Mouse (Mus musculus): ENCODE results near the gene Prnp. TPM values are rescaled to one million over a fixed set of nuclear protein-coding genes. Genes with fewer than 3 reads are reported as not detected.

The Prnp gene
- polyA plus RNA-seq, 1 experiment from 2014 or later = 73.8 TPM

GRCm38 (mm10) chr2:131939404-131940111 lies 29.8 kb downstream of the Prnp start:
- Histone ChIP-seq H3K27ac (no peak overlapping the region), H3K36me3 (no peaks in the 10 kb centered on the region), H3K9me3 (no peaks in the 10 kb centered on the region), H3K9ac (no peak overlapping the region), H3K4me3 (replicated peaks) (no peak overlapping the region), H3K4me2 (no peak overlapping the region), H3K4me1 (no peaks in the 10 kb centered on the region), H3K27me3 (replicated peaks) (no peaks in the 10 kb centered on the region)
- ATAC-seq (ENCODE audit: insufficient read depth, low FRiP score, low read depth) = no peak
- 40% methylated on average over 8 of the region's 8 CpGs for WGBS

GRCm38 (mm10) chr2:131940506-131940905 lies 30.8 kb downstream of the Prnp start:
- ATAC-seq (ENCODE audit: insufficient read depth, low FRiP score, low read depth) = no peak
- Histone ChIP-seq H3K27me3 (replicated peaks) (no peaks in the 10 kb centered on the region), H3K36me3 (no peaks in the 10 kb centered on the region), H3K27ac (no peak overlapping the region), H3K4me2 (no peak overlapping the region), H3K9me3 (no peaks in the 10 kb centered on the region), H3K4me3 (replicated peaks) (no peak overlapping the region), H3K4me1 (no peaks in the 10 kb centered on the region), H3K9ac (no peak overlapping the region)
- WGBS = 61% methylated on average over 3 of the region's 3 CpGs

- no peaks in the 10 kb centered on the region for H3K27me3 ChIP-seq (replicated peaks)
- no peak overlapping the region for H3K4me3 ChIP-seq (replicated peaks)
- no peaks in the 10 kb centered on the region for H3K9me3 ChIP-seq
- no peak overlapping the region for H3K4me2 ChIP-seq
- no peak overlapping the region for H3K9ac ChIP-seq
- H3K4me1 ChIP-seq = no peaks in the 10 kb centered on the region
- ATAC-seq (ENCODE audit: insufficient read depth, low FRiP score, low read depth) = no peak
- WGBS = 81% methylated on average over 6 of the region's 6 CpGs
- no peak overlapping the region for H3K27ac ChIP-seq
- H3K36me3 ChIP-seq = no peaks in the 10 kb centered on the region
Observed at GRCm38 (mm10) chr2:131941501-131941900, 31.8 kb downstream of the Prnp start.

GRCm38 (mm10) chr2:131944370-131944769 lies 34.6 kb downstream of the Prnp start:
- no peaks in the 10 kb centered on the region for H3K4me1 ChIP-seq
- H3K27me3 ChIP-seq (replicated peaks) = no peaks in the 10 kb centered on the region
- H3K27ac ChIP-seq = no peak overlapping the region
- WGBS = 33% methylated on average over 1 of the region's 1 CpGs
- no peak for ATAC-seq (ENCODE audit: insufficient read depth, low FRiP score, low read depth)
- H3K4me2 ChIP-seq = no peak overlapping the region
- no peak overlapping the region for H3K9ac ChIP-seq
- no peak overlapping the region for H3K4me3 ChIP-seq (replicated peaks)
- H3K36me3 ChIP-seq = no peaks in the 10 kb centered on the region
- H3K9me3 ChIP-seq = no peaks in the 10 kb centered on the region

DNA sequence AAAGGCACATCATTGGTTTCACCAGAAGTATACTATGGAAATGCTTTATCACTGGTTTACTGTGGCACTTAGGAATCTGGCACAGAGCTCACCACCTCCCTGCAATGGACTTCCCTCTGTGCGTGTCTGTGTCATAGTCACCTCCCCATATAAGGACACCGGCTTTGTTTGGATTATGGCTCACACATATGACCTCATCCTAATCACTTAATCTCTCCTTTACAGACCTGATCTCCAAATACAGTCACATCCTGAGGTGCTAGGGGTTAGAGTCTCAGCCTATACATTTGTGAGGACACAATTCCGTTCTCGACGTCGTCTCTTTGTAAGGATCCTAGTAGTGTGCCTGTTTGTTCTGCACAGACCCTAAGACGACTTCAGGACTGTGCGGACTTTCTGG lies 35.5 kb downstream of the Prnp start:
- WGBS = 62% methylated on average over 8 of the region's 8 CpGs
- H3K4me2 ChIP-seq = no peak overlapping the region
- H3K4me1 ChIP-seq = no peaks in the 10 kb centered on the region
- H3K4me3 ChIP-seq (replicated peaks) = no peak overlapping the region
- no peak overlapping the region for H3K9ac ChIP-seq
- ATAC-seq (ENCODE audit: insufficient read depth, low FRiP score, low read depth) = no peak
- H3K36me3 ChIP-seq = no peaks in the 10 kb centered on the region
- H3K27ac ChIP-seq = no peak overlapping the region
- no peaks in the 10 kb centered on the region for H3K9me3 ChIP-seq
- H3K27me3 ChIP-seq (replicated peaks) = no peaks in the 10 kb centered on the region

GRCm38 (mm10) chr2:131945765-131946164 lies 36.0 kb downstream of the Prnp start:
- Histone ChIP-seq H3K4me1 (no peaks in the 10 kb centered on the region), H3K9me3 (no peaks in the 10 kb centered on the region), H3K27me3 (replicated peaks) (no peaks in the 10 kb centered on the region), H3K9ac (no peak overlapping the region), H3K4me2 (no peak overlapping the region), H3K4me3 (replicated peaks) (no peak overlapping the region), H3K27ac (no peak overlapping the region), H3K36me3 (no peaks in the 10 kb centered on the region)
- 85% methylated on average over 6 of the region's 6 CpGs for WGBS
- no peak for ATAC-seq (ENCODE audit: insufficient read depth, low FRiP score, low read depth)

GRCm38 (mm10) chr2:131946351-131946750 lies 36.6 kb downstream of the Prnp start:
- Histone ChIP-seq H3K9me3 (no peaks in the 10 kb centered on the region), H3K4me2 (no peak overlapping the region), H3K27me3 (replicated peaks) (no peaks in the 10 kb centered on the region), H3K27ac (no peak overlapping the region), H3K36me3 (no peaks in the 10 kb centered on the region), H3K9ac (no peak overlapping the region), H3K4me3 (replicated peaks) (no peak overlapping the region), H3K4me1 (no peaks in the 10 kb centered on the region)
- WGBS = 81% methylated on average over 16 of the region's 16 CpGs
- no peak for ATAC-seq (ENCODE audit: insufficient read depth, low FRiP score, low read depth)

GRCm38 (mm10) chr2:131948156-131948555 lies 38.4 kb downstream of the Prnp start:
- peaks cover 5% of the 10 kb centered on the region; the same call in 1 of the 2 replicates for H3K4me1 ChIP-seq
- H3K36me3 ChIP-seq = no peaks in the 10 kb centered on the region
- H3K9me3 ChIP-seq = no peaks in the 10 kb centered on the region
- H3K4me3 ChIP-seq (replicated peaks) = no peak overlapping the region
- no peak overlapping the region for H3K27ac ChIP-seq
- H3K27me3 ChIP-seq (replicated peaks) = peaks cover 17% of the 10 kb centered on the region
- no peak for ATAC-seq (ENCODE audit: insufficient read depth, low FRiP score, low read depth)
- H3K4me2 ChIP-seq = no peak overlapping the region
- H3K9ac ChIP-seq = no peak overlapping the region
- 83% methylated on average over 3 of the region's 3 CpGs for whole genome bisulfite sequencing

DNA sequence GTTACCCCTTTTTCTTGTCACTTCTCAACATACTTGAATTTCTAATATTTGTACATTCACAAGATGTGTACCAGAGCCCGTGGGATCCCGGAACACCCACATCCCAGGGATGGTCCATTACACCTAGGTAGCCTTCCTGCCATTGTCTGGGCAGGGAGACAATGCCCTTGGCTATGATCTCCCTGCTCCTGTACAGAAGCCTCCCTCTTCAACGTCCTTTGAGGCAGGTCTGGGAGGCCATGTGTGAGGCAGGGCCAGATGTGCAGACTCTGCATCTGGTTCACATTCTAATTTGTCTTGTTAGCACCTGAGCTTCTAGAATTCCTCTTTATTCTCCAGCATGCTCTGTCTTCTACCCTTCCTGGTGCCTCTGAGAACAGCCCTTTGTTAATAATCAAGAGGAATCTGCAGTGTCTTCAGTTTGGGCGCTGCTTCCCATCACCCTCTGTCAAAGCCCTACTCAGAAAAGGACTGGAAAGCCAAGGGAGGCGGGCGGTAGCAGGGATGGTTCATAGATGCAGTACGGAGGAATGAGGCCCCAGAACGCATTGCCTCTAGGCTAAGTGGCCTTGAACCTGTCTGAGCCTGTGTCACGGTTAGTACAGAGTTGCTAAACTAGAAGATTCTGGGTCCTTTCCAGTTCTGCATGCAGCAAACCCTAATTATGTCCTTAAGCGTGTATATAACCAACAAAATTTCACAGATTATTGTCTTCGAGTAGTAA lies 39.4 kb downstream of the Prnp start:
- H3K4me1 ChIP-seq = peaks cover 5% of the 10 kb centered on the region; the same call in 1 of the 2 replicates
- H3K9me3 ChIP-seq = no peaks in the 10 kb centered on the region
- no peak overlapping the region for H3K27ac ChIP-seq
- ATAC-seq (ENCODE audit: insufficient read depth, low FRiP score, low read depth) = no peak
- 63% methylated on average over 11 of the region's 11 CpGs for whole genome bisulfite sequencing
- H3K4me3 ChIP-seq (replicated peaks) = no peak overlapping the region
- H3K9ac ChIP-seq = no peak overlapping the region
- no peaks in the 10 kb centered on the region for H3K36me3 ChIP-seq
- peaks cover 25% of the 10 kb centered on the region for H3K27me3 ChIP-seq (replicated peaks)
- no peak overlapping the region for H3K4me2 ChIP-seq

DNA sequence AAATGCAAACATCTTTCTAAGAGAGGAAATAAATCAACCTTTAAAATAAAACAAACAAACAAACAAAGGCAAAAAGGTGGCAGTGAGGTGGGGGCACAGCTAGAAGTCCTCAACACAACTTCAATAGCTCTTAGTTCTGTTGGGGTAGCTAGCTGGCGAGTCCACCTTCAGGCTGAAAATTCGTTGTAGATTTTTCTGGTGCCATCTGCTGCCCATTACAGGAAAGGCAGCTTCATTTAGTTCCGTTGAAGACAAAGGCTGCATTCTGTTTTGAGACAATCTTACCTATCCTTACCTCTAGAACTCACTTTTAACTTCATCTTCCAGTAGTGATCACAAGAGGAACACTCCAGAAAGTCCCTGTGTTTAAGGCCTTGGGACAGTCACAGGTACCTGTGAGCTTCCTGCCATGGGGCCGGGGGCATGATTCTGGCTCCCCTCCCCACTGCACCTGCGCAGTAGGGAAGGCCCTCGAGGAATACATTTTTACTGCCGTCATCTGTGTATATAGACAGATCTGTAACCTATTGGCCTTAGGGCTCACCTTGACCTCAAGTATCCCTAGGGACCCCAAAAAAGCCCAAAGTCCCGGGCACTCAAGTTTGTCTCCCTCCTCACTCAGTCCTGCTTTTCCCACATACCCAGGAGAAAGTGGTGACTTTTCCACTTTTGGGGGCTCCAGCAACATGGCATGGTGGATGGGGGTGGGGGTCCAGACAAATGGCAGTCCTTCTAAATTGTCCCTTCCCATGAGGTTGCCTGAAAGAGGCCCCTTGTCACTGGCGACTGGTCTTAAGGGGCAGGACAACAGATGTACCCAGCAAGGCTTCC lies 40.3 kb downstream of the Prnp start:
- Histone ChIP-seq H3K27ac (no peak overlapping the region), H3K9ac (no peak overlapping the region), H3K4me1 (peaks cover 8% of the 10 kb centered on the region; the same call in 1 of the 2 replicates), H3K9me3 (no peaks in the 10 kb centered on the region), H3K27me3 (replicated peaks) (peaks cover 25% of the 10 kb centered on the region), H3K4me2 (no peak overlapping the region), H3K4me3 (replicated peaks) (no peak overlapping the region), H3K36me3 (no peaks in the 10 kb centered on the region)
- WGBS = 43% methylated on average over 9 of the region's 9 CpGs
- ATAC-seq (ENCODE audit: insufficient read depth, low FRiP score, low read depth) = no peak

GRCm38 (mm10) chr2:131950598-131951095 lies 40.9 kb downstream of the Prnp start, which contains the start of gene Prnd:
Gene Prnd, plus strand, starts transcription at chr2:131950861.
- Histone ChIP-seq H3K4me3 (replicated peaks) (no peak within 1 kb of the TSS), H3K27me3 (replicated peaks) (peaks cover 25% of the 10 kb centered on the region), H3K9me3 (no peaks in the 10 kb centered on the region), H3K9ac (no peak within 1 kb of the TSS), H3K4me2 (no peak within 1 kb of the TSS), H3K27ac (no peak within 1 kb of the TSS), H3K36me3 (no peaks in the 10 kb centered on the region), H3K4me1 (peaks cover 9% of the 10 kb centered on the region; the same call in 1 of the 2 replicates)
- WGBS = 10% methylated on average over 11 of the region's 11 CpGs
- ATAC-seq (ENCODE audit: insufficient read depth, low FRiP score, low read depth) = no peak

Data from stomach, embryonic 15.5 days (tissue).